Mouse (Mus musculus) ES-E14 (cell line): ENCODE data around the gene Kremen1. TPM values are rescaled to one million over a fixed set of nuclear protein-coding genes. Genes with fewer than 3 reads are reported as not detected.

Experiments used
- DNase-seq: peaks from one replicate; pipeline ENCODE4 v3.0.0-alpha.2; 2013; ENCODE audit warnings: low read depth, low spot score
- H3K27ac ChIP-seq: 2 replicates; pipeline ENCODE4 v1.5.1; 2012; ENCODE audit warnings: low read depth, mild to moderate bottlenecking, low read length, moderate library complexity, mixed read lengths; ENCODE audit not compliant: poor library complexity, insufficient read depth, severe bottlenecking
- H3K36me3 ChIP-seq: 2 replicates; pipeline ENCODE4 v1.6.1; 2012; ENCODE audit warnings: mild to moderate bottlenecking, low read length, moderate library complexity, mixed read lengths; ENCODE audit not compliant: control insufficient read depth, poor library complexity, insufficient read depth, severe bottlenecking
- H3K4me1 ChIP-seq, 2 experiments: fragments of 150-350 bp in 1 of 2; sonication (generic) in 1 of 2; 2 replicates each; pipeline ENCODE4 v1.6.1; 2012; ENCODE audit warnings: low read length in 2 of 2, mild to moderate bottlenecking in 1 of 2, mixed read lengths in 1 of 2; ENCODE audit not compliant: control insufficient read depth in 2 of 2, insufficient read depth in 2 of 2, poor library complexity in 1 of 2
- H3K4me3 ChIP-seq, 2 experiments: fragments of 150-350 bp in 1 of 2; sonication (generic) in 1 of 2; 2 replicates each; pipeline ENCODE4 v1.5.1; 2012; ENCODE audit warnings: low read length in 2 of 2, low read depth in 1 of 2, mild to moderate bottlenecking in 1 of 2, mixed read lengths in 1 of 2; ENCODE audit not compliant: insufficient read depth in 1 of 2, poor library complexity in 1 of 2, severe bottlenecking in 1 of 2
- H3K9ac ChIP-seq: 2 replicates; pipeline ENCODE4 v1.6.1; 2012; ENCODE audit warnings: low read depth, mild to moderate bottlenecking, low read length, mixed read lengths; ENCODE audit not compliant: poor library complexity, insufficient read depth, severe bottlenecking
- H3K9me3 ChIP-seq: fragments of 150-350 bp; sonication (generic); 2 replicates; pipeline ENCODE4 v1.6.1; 2012; ENCODE audit warnings: low read depth, mild to moderate bottlenecking, low read length; ENCODE audit not compliant: control insufficient read depth, insufficient read depth
- CHD2 ChIP-seq: IDR thresholded peaks from 2 replicates; pipeline ENCODE4 v1.6.1; 2014; ENCODE audit warnings: mild to moderate bottlenecking, low read depth, low read length, inconsistent platforms
- HCFC1 ChIP-seq: IDR thresholded peaks from 2 replicates; pipeline ENCODE4 v1.6.1; 2012; ENCODE audit warnings: low read length, inconsistent platforms, borderline replicate concordance; ENCODE audit not compliant: insufficient read depth
- MAFK ChIP-seq: IDR thresholded peaks from 2 replicates; pipeline ENCODE4 v1.6.1; 2014; ENCODE audit warnings: mild to moderate bottlenecking, low read depth, low read length, inconsistent platforms; ENCODE audit not compliant: insufficient read depth
- ZC3H11A ChIP-seq: IDR thresholded peaks from 2 replicates; pipeline ENCODE4 v1.6.1; 2012; ENCODE audit warnings: low read depth, mild to moderate bottlenecking, inconsistent platforms, low read length, borderline replicate concordance
- ZNF384 ChIP-seq: IDR thresholded peaks from 2 replicates; pipeline ENCODE4 v1.6.1; 2012; ENCODE audit warnings: low read depth, low read length, inconsistent platforms
- in situ Hi-C, 2 experiments: fragments of 600-800 bp; cut with MboI; formaldehyde crosslinking; loops; one replicate each; pipeline ENCODE4 v1.15.1; 2025; ENCODE audit warnings: low sequenced_read_pairs in 2 of 2, inconsistent platforms in 1 of 2; ENCODE audit not compliant: unreplicated experiment in 2 of 2
- total RNA-seq: library from RNA; depleted of rRNA; stranded (reverse); fragments of 300-350 nt; gene quantifications from 2 replicates; pipeline ENCODE4 v1.2.3, GENCODE M21; 2012

Kremen1 gene
- total RNA-seq, 1 experiment: 17.9 TPM

- no peak for TF ChIP-seq CHD2
- in situ Hi-C loops: no loop called here
- no peak for DNase-seq
- peaks cover 0 to 20% of the 10 kb centered on the region in 2 experiments; a peak in 2 of 4 replicates for H3K4me1 ChIP-seq
- H3K36me3 ChIP-seq: peaks cover 2% of the 10 kb centered on the region; the same call in 1 of the 2 replicates
- H3K9me3 ChIP-seq: no peaks in the 10 kb centered on the region
- no peak overlapping the region for H3K4me3 ChIP-seq
- H3K9ac ChIP-seq: no peak overlapping the region
- no peak overlapping the region for H3K27ac ChIP-seq
These were observed 15.9 kb downstream of the Kremen1 start for GRCm38 (mm10) chr11:5245431-5245830.

DNA sequence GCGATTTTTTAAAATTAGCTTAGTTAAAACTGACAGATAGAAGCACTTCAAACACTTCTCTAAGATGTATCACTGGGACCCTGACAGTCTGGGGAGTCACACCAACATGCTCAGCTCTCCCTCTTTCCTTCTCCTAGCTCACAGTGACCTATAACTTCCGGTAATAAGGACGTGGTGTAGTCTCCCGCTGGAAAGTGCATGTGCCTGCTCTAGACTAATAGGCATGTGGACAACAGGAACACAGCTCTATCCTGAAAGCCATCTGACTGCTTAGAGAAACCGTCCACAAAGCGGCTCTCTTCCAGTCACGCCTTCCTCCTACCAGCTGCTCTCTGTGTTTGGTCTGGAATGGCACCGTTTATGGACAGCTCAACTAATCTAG lies 16.6 kb downstream of the Kremen1 start:
- Histone ChIP-seq H3K9me3 (no peaks in the 10 kb centered on the region), H3K4me3 (no peak overlapping the region), H3K4me1 (peaks cover 3 to 22% of the 10 kb centered on the region in 2 experiments; a peak in 2 of 4 replicates), H3K27ac (no peak overlapping the region), H3K36me3 (peaks cover 2% of the 10 kb centered on the region; the same call in 1 of the 2 replicates), H3K9ac (no peak overlapping the region)
- no peak for DNase-seq
- in situ Hi-C loops: no loop called here
- TF ChIP-seq MAFK (no peak), ZNF384 (no peak), ZC3H11A (no peak), CHD2 (no peak), HCFC1 (no peak)

- Histone ChIP-seq H3K36me3 (peaks cover 2% of the 10 kb centered on the region; the same call in 1 of the 2 replicates), H3K9ac (no peak overlapping the region), H3K4me1 (peaks cover 7 to 22% of the 10 kb centered on the region in 2 experiments), H3K27ac (no peak overlapping the region), H3K4me3 (no peak overlapping the region), H3K9me3 (no peaks in the 10 kb centered on the region)
- DNase-seq: no peak
- TF ChIP-seq ZNF384 (no peak), MAFK (no peak), ZC3H11A (no peak), HCFC1 (no peak), CHD2 (no peak)
- in situ Hi-C loops: no loop called here
These were observed 17.3 kb downstream of the Kremen1 start for GRCm38 (mm10) chr11:5243812-5244748.

DNA sequence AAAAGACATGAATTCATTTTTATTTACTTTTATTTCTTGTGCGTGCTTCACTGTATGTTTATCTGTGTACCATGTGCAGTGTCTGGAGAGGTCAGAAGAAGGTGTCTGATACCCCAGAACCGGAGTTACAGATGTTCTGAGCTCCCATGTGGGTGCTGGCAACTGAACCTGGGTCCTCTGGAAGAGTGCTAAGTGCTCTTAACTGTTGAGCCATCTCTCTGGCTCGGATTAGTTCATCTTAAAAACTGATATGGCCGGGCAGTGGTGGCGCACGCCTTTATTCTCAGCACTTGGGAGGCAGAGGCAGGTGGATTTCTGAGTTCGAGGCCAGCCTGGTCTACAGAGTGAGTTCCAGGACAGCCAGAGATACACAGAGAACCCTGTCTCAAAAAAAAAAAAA lies 18.1 kb downstream of the Kremen1 start:
- Histone ChIP-seq H3K4me1 (peaks cover 10 to 22% of the 10 kb centered on the region in 2 experiments), H3K4me3 (no peak overlapping the region), H3K9ac (no peak overlapping the region), H3K27ac (no peak overlapping the region), H3K36me3 (peaks cover 2% of the 10 kb centered on the region; the same call in 1 of the 2 replicates), H3K9me3 (no peaks in the 10 kb centered on the region)
- no peak for TF ChIP-seq CHD2
- no peak for TF ChIP-seq ZC3H11A
- no peak for TF ChIP-seq MAFK
- no peak for TF ChIP-seq HCFC1
- no peak for TF ChIP-seq ZNF384
- in situ Hi-C loops: no loop called here
- no peak for DNase-seq

DNA sequence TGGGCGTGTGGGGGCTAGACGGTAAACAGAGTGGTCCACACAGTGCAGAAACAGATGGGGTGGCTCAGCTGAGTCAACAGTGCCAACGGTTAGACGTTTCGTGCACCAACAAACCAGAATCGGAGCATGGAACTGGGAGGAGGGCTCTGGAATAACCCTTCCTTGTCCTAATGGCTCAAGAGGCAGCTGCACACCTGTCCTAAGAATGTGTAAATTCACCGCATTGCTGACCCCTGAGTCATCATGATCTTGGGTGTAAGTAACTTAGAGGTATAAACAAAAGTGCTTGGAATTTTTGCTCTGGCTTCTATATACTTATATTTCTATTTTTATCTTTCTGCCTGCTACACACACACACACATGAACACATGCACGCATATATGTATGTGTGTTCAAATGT lies 19.2 kb downstream of the Kremen1 start:
- peaks cover 10 to 22% of the 10 kb centered on the region in 2 experiments for H3K4me1 ChIP-seq
- in situ Hi-C loops: no loop called here

More for the DNA sequence above, 19.2 kb downstream of the Kremen1 start:
- Histone ChIP-seq H3K27ac (no peak overlapping the region), H3K9me3 (no peaks in the 10 kb centered on the region), H3K4me3 (no peak overlapping the region), H3K36me3 (peaks cover 2% of the 10 kb centered on the region; the same call in 1 of the 2 replicates), H3K9ac (no peak overlapping the region)
- no peak for TF ChIP-seq ZNF384
- TF ChIP-seq MAFK: no peak; the same call in 1 of the 2 replicates
- TF ChIP-seq CHD2: no peak
- no peak for TF ChIP-seq HCFC1
- no peak for TF ChIP-seq ZC3H11A
- DNase-seq: no peak
